Mouse (Mus musculus) layer of hippocampus, adult 11-12 months (tissue): Measurements from ENCODE around the gene Olfr1261.

ENCODE experiments used
- DNase-seq: peaks from one replicate; pipeline ENCODE4 v3.0.0; 2022; ENCODE audit warnings: low spot score

The Olfr1261 gene

DNA sequence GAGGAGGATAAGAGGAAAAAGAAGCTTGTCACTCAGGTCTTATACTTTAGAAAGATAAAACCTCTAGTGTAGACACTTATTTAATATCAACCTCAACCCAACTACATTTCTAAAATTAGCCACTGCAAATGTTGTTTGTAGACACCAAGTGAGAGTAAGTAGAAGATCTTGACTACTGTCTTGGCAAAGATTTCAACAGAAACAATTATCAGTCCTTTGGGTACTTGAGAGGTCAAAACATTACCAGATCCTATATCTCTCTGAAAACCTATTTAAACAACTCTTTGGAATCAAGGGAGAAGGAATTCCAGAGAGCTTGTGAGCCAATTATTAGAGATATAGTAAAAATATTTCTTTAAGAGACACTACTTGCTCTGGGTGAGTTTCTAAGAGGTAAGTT, at the start of gene Olfr1261:
TSS of gene Olfr1261 (plus strand) at position 301 of the 400 bp plus-strand sequence.
- DNase-seq, result no peak

DNA sequence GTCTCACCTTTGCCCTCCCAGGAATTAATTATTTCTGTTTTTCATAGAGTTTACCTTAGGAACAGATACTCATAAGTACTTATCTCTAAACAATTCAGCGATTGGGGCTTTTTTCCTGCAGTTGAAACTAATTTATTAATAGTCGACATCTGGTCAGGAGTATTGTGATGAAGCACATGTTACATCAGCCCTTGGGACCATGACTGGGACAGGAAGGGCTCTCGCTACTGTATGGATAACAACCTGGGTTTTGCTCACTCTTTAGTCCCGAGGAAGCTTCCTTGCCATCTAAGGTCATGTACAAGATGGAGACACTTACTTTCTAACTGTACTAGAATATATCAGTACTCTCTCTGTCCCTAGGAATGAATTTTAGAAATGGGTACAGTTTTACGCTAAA, 42.5 kb upstream of the Olfr1261 start, which contains the start of gene Olfr1259:
TSS of gene Olfr1259 (minus strand) at position 101 of the 400 bp plus-strand sequence.
- no peak for DNase-seq

GRCm38 (mm10) chr2:89974184-89974583, 16.8 kb upstream of the Olfr1261 start, which contains the start of gene Olfr1260:
Gene Olfr1260, plus strand, starts transcription at chr2:89974340.
- peak; percentile 12 for DNase-seq

- DNase-seq, result no peak
Observed at GRCm38 (mm10) chr2:89977709-89978108, 13.3 kb upstream of the Olfr1261 start.

DNA sequence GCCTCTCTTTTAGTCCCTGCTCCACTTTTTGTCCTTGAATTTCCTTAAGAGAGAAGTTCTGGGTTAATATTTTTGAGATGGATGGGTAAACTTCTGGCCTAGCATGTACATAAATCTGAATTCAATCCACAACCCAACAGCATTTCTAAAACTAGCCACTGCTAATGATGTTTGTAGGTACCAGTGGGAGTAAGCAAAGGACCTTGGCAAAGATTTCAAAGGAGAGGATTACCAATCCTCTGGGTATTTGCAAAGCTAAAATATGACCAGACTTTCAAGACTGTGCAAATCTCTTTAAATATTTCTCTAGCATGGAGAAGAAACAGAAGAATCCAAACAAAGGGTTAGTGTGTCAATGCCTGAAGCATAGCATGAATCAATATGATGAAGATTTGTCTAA, 8.8 kb downstream of the Olfr1261 start, which contains the start of gene Olfr1262:
TSS of gene Olfr1262 (plus strand) at position 301 of the 400 bp plus-strand sequence.
- no peak for DNase-seq

DNA sequence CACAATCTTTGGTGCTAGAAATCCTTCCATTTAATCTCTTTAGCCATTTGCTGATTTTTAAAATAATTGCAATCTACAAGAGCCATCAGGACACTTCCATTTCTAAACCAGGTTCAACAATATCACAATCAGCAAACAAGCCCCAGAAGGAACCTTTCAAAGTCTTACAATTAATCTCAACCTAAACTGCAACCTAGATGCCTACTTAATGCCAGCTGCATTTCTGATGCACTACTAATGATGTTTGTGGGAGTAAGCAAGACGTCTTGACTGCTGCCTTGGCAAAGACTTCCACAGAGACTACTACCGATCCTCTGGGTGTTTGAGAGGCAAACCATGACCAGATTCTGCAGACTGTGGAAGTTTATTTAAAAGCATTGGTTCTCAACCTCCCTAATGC, 20.8 kb downstream of the Olfr1261 start, which contains the start of gene Olfr1263:
TSS of gene Olfr1263 (plus strand) at position 301 of the 400 bp plus-strand sequence.
- DNase-seq, result no peak

DNA sequence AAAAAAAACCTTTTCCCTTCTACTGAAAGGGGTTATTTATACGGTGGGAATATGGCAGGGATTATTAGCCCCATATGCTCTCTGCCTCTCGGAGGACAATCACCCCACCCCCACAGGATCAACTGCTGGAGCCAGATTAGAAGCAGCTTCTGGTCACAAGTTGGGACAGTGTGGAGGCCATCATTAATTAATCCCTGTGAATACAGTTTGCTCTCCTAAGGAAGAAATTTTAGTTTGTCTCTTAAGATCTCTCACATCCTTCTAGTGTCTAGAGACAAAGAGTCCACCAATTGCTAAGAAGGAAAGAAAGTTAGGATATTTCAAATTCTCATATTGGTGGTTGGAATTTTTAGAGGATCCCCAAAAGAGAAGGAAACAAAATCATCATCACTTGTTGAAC, 34.5 kb downstream of the Olfr1261 start, which contains the start of gene Olfr1264:
TSS of gene Olfr1264 (minus strand) at position 101 of the 400 bp plus-strand sequence.
- DNase-seq, result no peak

DNA sequence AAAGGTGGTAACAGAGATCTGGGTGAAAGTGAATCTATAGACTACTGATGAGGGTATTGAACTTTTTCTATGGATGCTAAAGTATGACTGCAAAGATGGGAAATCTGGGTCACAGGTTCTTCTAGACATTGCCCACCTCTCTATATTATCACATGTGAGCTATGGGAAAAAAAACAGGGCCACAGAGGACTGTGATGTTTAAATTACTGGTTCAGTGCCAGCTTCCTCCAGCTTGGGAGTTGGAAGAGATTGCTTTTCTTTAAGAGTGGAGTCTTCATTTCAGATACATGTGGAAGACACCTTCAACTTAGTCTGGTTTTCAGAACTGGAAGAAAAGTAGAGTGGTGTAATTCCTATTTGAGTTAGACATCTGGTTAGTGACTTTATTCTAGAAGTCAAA, 44.0 kb downstream of the Olfr1261 start, which contains the start of gene Olfr1265:
TSS of gene Olfr1265 (plus strand) at position 301 of the 400 bp plus-strand sequence.
- no peak for DNase-seq
